ENCODE assay signal across 7 mouse cellular contexts in genomic region chr2:91487295-91487694, GRCm38 (mm10). TPM values are rescaled to one million over a fixed set of nuclear protein-coding genes. Genes with fewer than 3 reads are reported as not detected.
DNase-seq lines count a peak whose midpoint lies in the region; ATAC-seq and TF ChIP-seq lines count a peak whose summit lies in the region.
"Not testable (repeated sequence)": the region's sequence is repeated elsewhere in the genome, so short reads cannot be mapped to it uniquely, and the experiment has no call there.

No protein-coding gene starts in this region.

- H3K9me3 ChIP-seq in MEL (replicated peaks; ENCODE audit: insufficient read depth, low read length); kidney, postnatal 0 days (replicated peaks; ENCODE audit: low read length); lung, postnatal 0 days (ENCODE audit: low read length): not testable (repeated sequence)

- peak in 2 of 3 experiments; percentile 24 to 43; a peak in 3 of 6 replicates for TF ChIP-seq CTCF in MEL (IDR thresholded peaks at IDR 0.05 in 2 of 3, conservative IDR thresholded peaks at IDR 0.05 in 1 of 3; ENCODE audit: control insufficient read depth in 1 of 3, insufficient read depth in 1 of 3, low read depth in 2 of 3, low read length in 3 of 3, poor library complexity in 1 of 3, severe bottlenecking in 1 of 3)
- peak; percentile 63 for TF ChIP-seq CTCF in kidney, postnatal 0 days (IDR thresholded peaks at IDR 0.05; ENCODE audit: low read depth)
- peak; percentile 76 for TF ChIP-seq CTCF in layer of hippocampus, adult 2 months (conservative IDR thresholded peaks at IDR 0.05)
- TF ChIP-seq CTCF in lung, postnatal 0 days (IDR thresholded peaks at IDR 0.05): peak; percentile 57

- TF ChIP-seq RAD21 in MEL (IDR thresholded peaks at IDR 0.05; ENCODE audit: low read depth, low read length): peak; percentile 34

- not testable (repeated sequence) for H3K4me1 ChIP-seq in MEL (ENCODE audit: control insufficient read depth in 1 of 2, insufficient read depth in 2 of 2, low read length in 2 of 2); kidney, postnatal 0 days (replicated peaks; ENCODE audit: insufficient read depth, low read length); lung, postnatal 0 days (ENCODE audit: insufficient read depth, low read depth, low read length)

- not testable (repeated sequence) for ATAC-seq in kidney, postnatal 0 days (replicated peaks; ENCODE audit: low FRiP score, low read depth); lung, postnatal 0 days

- not testable (repeated sequence) for H3K27ac ChIP-seq in MEL (ENCODE audit: control insufficient read depth, low read depth, low read length); kidney, postnatal 0 days; layer of hippocampus, adult 2 months; lung, postnatal 0 days (ENCODE audit: low read length)

- H3K4me3 ChIP-seq in MEL (ENCODE audit: control insufficient read depth in 1 of 2, insufficient read depth in 1 of 2, low read depth in 2 of 2, low read length in 2 of 2); kidney, postnatal 0 days (replicated peaks; ENCODE audit: low read depth, low read length); layer of hippocampus, adult 2 months; lung, postnatal 0 days (ENCODE audit: low read depth, low read length): not testable (repeated sequence)

- DNase-seq in MEL (ENCODE audit: low read depth, low spot score); kidney, postnatal 0 days (ENCODE audit: low spot score); lung, postnatal 0 days (ENCODE audit: low spot score): not testable (repeated sequence)
- DNase-seq in cerebellum, postnatal 10 days: peak; percentile 54 to 55
- DNase-seq in heart, postnatal 4 days: peak; percentile 53
- peak in 1 of 2 experiments; percentile 21 for DNase-seq in layer of hippocampus, adult 2 months (ENCODE audit: low spot score in 2 of 2)
- DNase-seq in right cerebral cortex, adult 2 months (ENCODE audit: low spot score in 2 of 2): peak; percentile 30 to 45

- not testable (repeated sequence) for H3K79me2 ChIP-seq in MEL (ENCODE audit: control insufficient read depth, insufficient read depth, low read length, poor library complexity)

- not testable (repeated sequence) for H3K9ac ChIP-seq in MEL (ENCODE audit: control insufficient read depth, low read depth, low read length, poor library complexity, severe bottlenecking); kidney, postnatal 0 days (ENCODE audit: low read depth, low read length); lung, postnatal 0 days (replicated peaks; ENCODE audit: low read depth)

- TF ChIP-seq EP300 in MEL (IDR thresholded peaks at IDR 0.05; ENCODE audit: low read depth in 1 of 2, low read length in 2 of 2); lung, postnatal 0 days (IDR thresholded peaks at IDR 0.05): not testable (repeated sequence)

- not testable (repeated sequence) for H3K27me3 ChIP-seq in MEL (ENCODE audit: control insufficient read depth in 1 of 2, insufficient read depth in 2 of 2, low read length in 2 of 2); kidney, postnatal 0 days (ENCODE audit: insufficient read depth, low read length); lung, postnatal 0 days (replicated peaks; ENCODE audit: insufficient read depth, low read length)

- H3K36me3 ChIP-seq in MEL (ENCODE audit: control insufficient read depth in 1 of 2, insufficient read depth in 2 of 2, low read length in 2 of 2): not testable (repeated sequence)
- peaks cover 40% of the 10 kb centered on the region; the same call in 1 of the 2 replicates for H3K36me3 ChIP-seq in kidney, postnatal 0 days (ENCODE audit: insufficient read depth, low read length)
- peaks cover 73% of the 10 kb centered on the region for H3K36me3 ChIP-seq in lung, postnatal 0 days (ENCODE audit: insufficient read depth, low read length)

- not testable (repeated sequence) for TF ChIP-seq POLR2A in MEL (IDR thresholded peaks at IDR 0.05; ENCODE audit: control insufficient read depth in 1 of 2, insufficient read depth in 1 of 2, low read depth in 1 of 2, low read length in 2 of 2, poor library complexity in 1 of 2)

- WGBS in kidney, postnatal 0 days: 64% methylated on average over 3 of the region's 3 CpGs
- 70% methylated on average over 1 of the region's 3 CpGs for WGBS in lung, postnatal 0 days

- H3K4me2 ChIP-seq in kidney, postnatal 0 days (ENCODE audit: low read length); lung, postnatal 0 days (replicated peaks; ENCODE audit: low read depth, low read length): not testable (repeated sequence)

TF ChIP-seq in MEL, 35 proteins besides CTCF, POLR2A, EP300 and RAD21:
- TF ChIP-seq ZC3H11A (IDR thresholded peaks at IDR 0.05; ENCODE audit: low read depth, low read length) (0 out of 2 replicates have a peak, but pooled peaks have one; percentile 22), SMC3 (IDR thresholded peaks at IDR 0.05; ENCODE audit: low read depth, low read length) (peak; percentile 34), ZNF384 (IDR thresholded peaks at IDR 0.05; ENCODE audit: low read depth, low read length) (peak; percentile 87), TBP (IDR thresholded peaks at IDR 0.05; ENCODE audit: low read depth, low read length) (0 out of 2 replicates have a peak, but pooled peaks have one; percentile 26), MYC (IDR thresholded peaks at IDR 0.05; ENCODE audit: low read depth, low read length) (0 out of 2 replicates have a peak, but pooled peaks have one; percentile 38)

RNA-seq across cellular contexts. Expression of gene Lrp4, which starts 30.0 kb away (rescaled TPM):
- total RNA-seq in MEL (2012; rRNA removed): 1.1 and 1.3 TPM in 2 replicates
- 1 to 10 TPM in 1 of 2 experiments, not detected in 1; 2.8 TPM for polyA plus RNA-seq in MEL (2012; ENCODE audit: insufficient read depth in 1 of 2, insufficient read length in 2 of 2, low read depth in 1 of 2, low replicate concordance in 2 of 2, missing spikeins in 1 of 2)
- total RNA-seq in heart, postnatal 4 days (2021): 10 to 100 TPM; 12.9 to 13.2 TPM
- polyA plus RNA-seq in kidney, postnatal 0 days (2015; fragmentation: Nextera tagmentation; extraction: Ambion mirVana): 5.9 and 7.0 TPM in 2 replicates
- total RNA-seq in layer of hippocampus, adult 2 months (2021): 10 to 100 TPM; 30.1 to 30.6 TPM
- 18.9 TPM in 2 replicates for polyA plus RNA-seq in lung, postnatal 0 days (2015; fragmentation: Nextera tagmentation; extraction: Ambion mirVana)

RNA-seq across cellular contexts. Expression of gene Ckap5, which starts 39.3 kb away (rescaled TPM):
- total RNA-seq in MEL (2012; rRNA removed): 57.1 and 64.7 TPM in 2 replicates
- polyA plus RNA-seq in MEL (2012; ENCODE audit: insufficient read depth in 1 of 2, insufficient read length in 2 of 2, low read depth in 1 of 2, low replicate concordance in 2 of 2, missing spikeins in 1 of 2): 10 to 100 TPM; 44.0 to 45.3 TPM
- 100 to 1,000 TPM in 1 of 2 experiments, 10 to 100 TPM in 1; 91.2 to 102 TPM for total RNA-seq in heart, postnatal 4 days (2021)
- 44.0 and 50.8 TPM in 2 replicates for polyA plus RNA-seq in kidney, postnatal 0 days (2015; fragmentation: Nextera tagmentation; extraction: Ambion mirVana)
- 100 to 1,000 TPM; 111 to 115 TPM for total RNA-seq in layer of hippocampus, adult 2 months (2021)
- polyA plus RNA-seq in lung, postnatal 0 days (2015; fragmentation: Nextera tagmentation; extraction: Ambion mirVana): 25.9 and 31.8 TPM in 2 replicates

RNA-seq across cellular contexts. Expression of gene 1110051M20Rik, which starts 42.8 kb away (rescaled TPM):
- 20.2 and 23.0 TPM in 2 replicates for total RNA-seq in MEL (2012; rRNA removed)
- 10 to 100 TPM in 1 of 2 experiments, not detected in 1; 23.3 TPM for polyA plus RNA-seq in MEL (2012; ENCODE audit: insufficient read depth in 1 of 2, insufficient read length in 2 of 2, low read depth in 1 of 2, low replicate concordance in 2 of 2, missing spikeins in 1 of 2)
- total RNA-seq in heart, postnatal 4 days (2021): 10 to 100 TPM; 13.5 to 13.7 TPM
- polyA plus RNA-seq in kidney, postnatal 0 days (2015; fragmentation: Nextera tagmentation; extraction: Ambion mirVana): 55.7 and 56.8 TPM in 2 replicates
- 100 to 1,000 TPM; 110 to 122 TPM for total RNA-seq in layer of hippocampus, adult 2 months (2021)
- 27.0 and 38.9 TPM in 2 replicates for polyA plus RNA-seq in lung, postnatal 0 days (2015; fragmentation: Nextera tagmentation; extraction: Ambion mirVana)
